Mouse (Mus musculus) heart, postnatal 0 days (tissue): ENCODE data around the gene Mertk.

Experiments
- CTCF ChIP-seq: IDR thresholded peaks from 2 replicates; pipeline ENCODE4 v1.5.1; 2016; ENCODE audit warnings: antibody characterized with exemption, control low read depth, low read depth
- EP300 ChIP-seq: IDR thresholded peaks from 2 replicates; pipeline ENCODE4 v1.6.1; 2016; ENCODE audit warnings: antibody characterized with exemption, low read depth

DNA sequence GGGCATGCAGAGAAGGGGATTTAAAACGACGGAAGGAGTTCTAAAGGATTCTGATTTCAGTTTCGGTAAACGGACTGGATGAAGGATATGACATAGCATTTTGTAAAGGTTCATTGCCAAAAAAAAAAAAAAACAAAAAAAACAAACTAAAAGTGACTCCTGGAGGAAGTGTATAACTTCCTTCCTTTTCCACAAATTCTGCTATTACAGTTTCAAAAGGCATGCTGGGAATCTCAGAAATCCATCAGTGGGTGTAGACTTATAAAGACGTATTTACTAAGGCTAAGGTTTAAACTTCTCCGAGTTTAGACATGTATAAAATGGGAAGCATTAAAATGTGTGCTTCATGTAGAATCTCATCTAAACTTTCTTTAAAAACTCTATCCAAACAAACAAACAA lies 52.3 kb downstream of the Mertk start:
- TF ChIP-seq CTCF (no peak), EP300 (no peak)
